Mouse (Mus musculus) intestine, postnatal 0 days (tissue): Measurements from ENCODE around the gene Trpm7. TPM values are rescaled to one million over a fixed set of nuclear protein-coding genes. Genes with fewer than 3 reads are reported as not detected.

Experiments used
- ATAC-seq: fragments of 200-750 bp; cut with Nextera tagmentation; 2 replicates; pipeline ENCODE4 v1.8.0; 2017; ENCODE audit warnings: mild to moderate bottlenecking, moderate TSS enrichment, moderate library complexity
- H3K27ac ChIP-seq: fragments of 300-500 bp; sonication (generic); 2 replicates; pipeline ENCODE4 v1.5.1; 2014; ENCODE audit warnings: mild to moderate bottlenecking, low read depth, low read length, moderate library complexity
- H3K27me3 ChIP-seq: fragments of 300-500 bp; sonication (generic); replicated peaks from 2 replicates; pipeline ENCODE4 v1.6.1; 2014; ENCODE audit warnings: low read length, mixed read lengths; ENCODE audit not compliant: control insufficient read depth, insufficient read depth
- H3K36me3 ChIP-seq: fragments of 300-500 bp; sonication (generic); 2 replicates; pipeline ENCODE4 v1.6.1; 2014; ENCODE audit warnings: mild to moderate bottlenecking, moderate library complexity; ENCODE audit not compliant: control insufficient read depth, insufficient read depth
- H3K4me1 ChIP-seq: fragments of 300-500 bp; sonication (generic); replicated peaks from 2 replicates; pipeline ENCODE4 v1.6.1; 2014; ENCODE audit warnings: antibody characterized with exemption, low read length, mixed read lengths; ENCODE audit not compliant: control insufficient read depth, insufficient read depth
- H3K4me2 ChIP-seq: fragments of 300-500 bp; sonication (generic); replicated peaks from 2 replicates; pipeline ENCODE4 v1.6.1; 2014; ENCODE audit warnings: low read depth, mild to moderate bottlenecking, moderate library complexity
- H3K4me3 ChIP-seq: fragments of 300-500 bp; sonication (generic); 2 replicates; pipeline ENCODE4 v1.5.1; 2014; ENCODE audit warnings: low read depth, low read length
- H3K9ac ChIP-seq: fragments of 300-500 bp; sonication (generic); 2 replicates; pipeline ENCODE4 v1.6.1; 2014; ENCODE audit warnings: mild to moderate bottlenecking, low read depth, low read length
- H3K9me3 ChIP-seq: fragments of 300-500 bp; sonication (generic); 2 replicates; pipeline ENCODE4 v1.6.1; 2016; ENCODE audit warnings: mixed run types; ENCODE audit not compliant: control insufficient read depth
- CTCF ChIP-seq: sonication (generic); IDR thresholded peaks from 2 replicates; pipeline ENCODE4 v1.5.1; 2016; ENCODE audit warnings: low read depth, mild to moderate bottlenecking, control low read depth, antibody characterized with exemption, moderate library complexity
- WGBS: fragments of 180-500 bp; shearing (Covaris S2); extraction: QIAGEN DNeasy Blood & Tissue Kit; methylation state at CpG from one replicate; pipeline ENCODE4 v1.1.7; 2014; 5-methylcytosine and 5-hydroxymethylcytosine counted together
- polyA plus RNA-seq: library from polyadenylated mRNA; unstranded; fragments of >200 nt; fragmentation: Nextera tagmentation; extraction: Ambion mirVana; gene quantifications from 2 replicates; pipeline ENCODE4 v1.2.1, GENCODE M21; 2015

Gene Trpm7
- polyA plus RNA-seq, 1 experiment from 2014 or later: 35.3 TPM

DNA sequence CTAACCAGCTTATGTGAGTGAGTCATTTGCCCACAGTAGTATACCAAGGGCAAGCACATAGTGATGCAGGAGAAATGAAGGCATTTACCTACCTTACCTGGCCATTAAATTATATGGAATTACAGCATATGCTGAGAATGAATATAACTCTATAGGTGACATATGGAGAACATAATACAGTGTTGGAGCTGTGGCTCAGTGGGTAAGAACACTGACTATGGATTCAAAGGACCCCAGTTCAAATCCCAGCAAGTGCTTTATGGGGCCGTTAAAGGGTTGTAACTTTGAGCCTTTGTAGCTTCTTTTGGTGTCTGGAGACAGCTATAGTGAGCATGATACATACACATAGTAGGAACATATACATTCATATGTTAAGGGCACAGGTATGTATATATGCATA, 94.6 kb downstream of the Trpm7 start:
- H3K4me3 ChIP-seq: no peak overlapping the region
- no peaks in the 10 kb centered on the region for H3K9me3 ChIP-seq
- H3K4me1 ChIP-seq: no peaks in the 10 kb centered on the region
- TF ChIP-seq CTCF: no peak
- no peaks in the 10 kb centered on the region for H3K36me3 ChIP-seq
- no peak overlapping the region for H3K4me2 ChIP-seq
- H3K27me3 ChIP-seq: no peaks in the 10 kb centered on the region
- no peak overlapping the region for H3K9ac ChIP-seq
- no peak for ATAC-seq
- WGBS: 81% methylated on average over 1 of the region's 1 CpGs
- H3K27ac ChIP-seq: no peak overlapping the region

DNA sequence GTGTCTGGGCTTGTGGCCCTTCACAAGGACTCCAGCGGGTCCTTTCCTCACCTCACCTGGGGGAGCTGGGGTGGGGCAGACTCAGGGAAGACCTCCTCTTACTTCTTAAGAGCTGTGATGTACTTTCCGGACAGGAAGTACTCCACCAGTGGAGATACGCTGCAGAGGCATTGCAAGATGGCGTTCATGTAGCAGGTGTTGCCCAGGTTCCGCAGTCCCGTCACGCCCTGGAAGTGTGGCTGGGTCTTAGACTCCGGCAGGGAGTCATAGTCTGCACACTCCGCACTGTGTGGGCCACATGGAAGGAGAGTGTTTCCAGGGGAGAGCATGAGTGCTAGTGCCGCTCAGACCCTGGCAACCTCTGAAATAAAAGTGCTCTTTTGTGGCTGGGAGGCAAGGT, 95.7 kb downstream of the Trpm7 start:
- H3K9ac ChIP-seq: no peak overlapping the region
- no peaks in the 10 kb centered on the region for H3K27me3 ChIP-seq
- ATAC-seq: no peak
- no peaks in the 10 kb centered on the region for H3K9me3 ChIP-seq
- no peaks in the 10 kb centered on the region for H3K4me1 ChIP-seq
- H3K4me2 ChIP-seq: no peak overlapping the region
- 82% methylated on average over 10 of the region's 10 CpGs for WGBS
- H3K36me3 ChIP-seq: no peaks in the 10 kb centered on the region
- H3K4me3 ChIP-seq: no peak overlapping the region
- H3K27ac ChIP-seq: no peak overlapping the region
- TF ChIP-seq CTCF: no peak

GRCm38 (mm10) chr2:126778806-126779205, 97.2 kb downstream of the Trpm7 start:
- H3K4me3 ChIP-seq: no peak overlapping the region
- ATAC-seq: no peak
- no peaks in the 10 kb centered on the region for H3K36me3 ChIP-seq
- no peak overlapping the region for H3K9ac ChIP-seq
- H3K27ac ChIP-seq: no peak overlapping the region
- H3K4me2 ChIP-seq: no peak overlapping the region
- H3K9me3 ChIP-seq: no peaks in the 10 kb centered on the region
- no peaks in the 10 kb centered on the region for H3K4me1 ChIP-seq
- TF ChIP-seq CTCF: no peak
- WGBS: 78% methylated on average over 4 of the region's 4 CpGs
- H3K27me3 ChIP-seq: no peaks in the 10 kb centered on the region

DNA sequence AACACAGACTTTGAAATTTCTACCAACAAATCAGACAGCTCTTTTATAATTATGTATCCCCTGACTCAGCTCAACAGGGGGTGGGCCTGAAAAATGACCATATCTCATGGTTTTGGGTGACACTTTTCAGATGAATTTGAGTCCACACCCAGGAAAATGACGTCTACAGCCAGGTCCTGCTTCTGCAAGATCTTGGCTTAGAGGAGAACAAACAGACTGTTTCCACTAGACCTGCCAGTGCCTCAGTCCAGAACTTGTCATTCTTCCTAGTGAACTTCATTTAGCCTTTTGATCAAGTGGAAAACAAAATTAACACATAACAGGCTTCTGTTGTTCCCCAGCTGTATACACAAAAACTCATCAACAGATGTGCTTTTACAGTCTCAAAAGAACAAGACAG, 99.6 kb downstream of the Trpm7 start:
- Histone ChIP-seq H3K36me3 (no peaks in the 10 kb centered on the region), H3K27me3 (no peaks in the 10 kb centered on the region), H3K9ac (no peak overlapping the region), H3K9me3 (no peaks in the 10 kb centered on the region), H3K4me1 (no peaks in the 10 kb centered on the region), H3K27ac (no peak overlapping the region), H3K4me3 (no peak overlapping the region), H3K4me2 (no peak overlapping the region)
- no peak for TF ChIP-seq CTCF
- WGBS: 21% methylated on average over 1 of the region's 1 CpGs
- ATAC-seq: no peak

DNA sequence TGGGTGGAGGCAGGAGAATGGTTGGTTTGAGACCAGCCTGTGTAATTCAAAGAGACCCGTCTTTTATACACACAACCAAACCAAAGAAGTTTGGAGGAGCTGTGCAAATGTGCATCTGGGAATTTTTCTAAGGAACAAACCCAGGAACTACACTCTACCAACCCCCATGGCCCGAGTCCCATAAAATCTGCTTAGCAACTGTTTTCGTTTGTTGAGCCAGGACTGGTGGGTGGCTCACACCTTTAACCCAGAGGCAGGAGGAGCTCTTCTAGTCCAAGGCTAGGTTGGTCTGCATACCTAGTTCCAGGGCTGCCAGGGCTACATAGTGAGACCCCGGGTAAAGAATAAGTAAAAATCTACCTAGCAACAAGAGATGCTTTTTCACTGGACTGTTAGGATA, 100.1 kb downstream of the Trpm7 start:
- Histone ChIP-seq H3K27ac (no peak overlapping the region), H3K9me3 (no peaks in the 10 kb centered on the region), H3K9ac (no peak overlapping the region), H3K4me1 (no peaks in the 10 kb centered on the region), H3K36me3 (no peaks in the 10 kb centered on the region), H3K27me3 (no peaks in the 10 kb centered on the region), H3K4me2 (no peak overlapping the region), H3K4me3 (no peak overlapping the region)
- WGBS: 60% methylated on average over 4 of the region's 4 CpGs
- ATAC-seq: no peak
- TF ChIP-seq CTCF: no peak

DNA sequence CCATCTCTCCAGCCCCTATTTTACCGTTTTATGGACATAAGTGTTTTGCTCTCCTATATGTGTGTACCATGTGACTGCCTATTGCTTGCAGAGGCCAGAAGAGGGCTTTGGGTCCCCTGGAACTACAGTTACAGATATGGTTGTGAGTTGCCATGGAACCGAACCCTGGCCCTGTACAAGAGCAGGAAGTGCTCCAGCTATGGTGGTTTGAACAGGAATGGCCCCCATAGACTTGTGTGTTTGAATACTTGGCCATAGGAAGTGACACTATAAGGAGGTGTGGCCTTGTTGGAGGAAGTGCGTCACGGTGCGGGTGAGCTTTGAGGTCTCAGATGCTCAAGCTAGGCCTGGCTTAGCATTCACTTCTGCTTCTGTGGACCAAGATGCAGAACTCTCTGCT, 103.8 kb downstream of the Trpm7 start:
- Histone ChIP-seq H3K27ac (no peak overlapping the region), H3K4me2 (no peak overlapping the region), H3K9ac (no peak overlapping the region), H3K4me3 (no peak overlapping the region), H3K27me3 (no peaks in the 10 kb centered on the region), H3K36me3 (no peaks in the 10 kb centered on the region), H3K4me1 (no peaks in the 10 kb centered on the region), H3K9me3 (no peaks in the 10 kb centered on the region)
- 89% methylated on average over 5 of the region's 5 CpGs for WGBS
- TF ChIP-seq CTCF: no peak
- no peak for ATAC-seq
